Mouse (Mus musculus) liver, embryonic 15.5 days (tissue): Measurements from ENCODE around the gene Pusl1. TPM values are rescaled to one million over a fixed set of nuclear protein-coding genes. Genes with fewer than 3 reads are reported as not detected.

ENCODE experiments used
- ATAC-seq: fragments of 200-750 bp; cut with Nextera tagmentation; 2 replicates; pipeline ENCODE4 v1.8.0; 2017; ENCODE audit warnings: moderate number of reproducible peaks, mild to moderate bottlenecking, moderate library complexity; ENCODE audit not compliant: insufficient read depth
- H3K27ac ChIP-seq: fragments of 300-500 bp; sonication (generic); replicated peaks from 2 replicates; pipeline ENCODE4 v1.5.1; 2015; ENCODE audit warnings: mild to moderate bottlenecking, inconsistent platforms
- H3K27me3 ChIP-seq: fragments of 300-500 bp; sonication (generic); 2 replicates; pipeline ENCODE4 v1.6.1; 2015; ENCODE audit warnings: mild to moderate bottlenecking, inconsistent platforms
- H3K36me3 ChIP-seq: fragments of 300-500 bp; sonication (generic); replicated peaks from 2 replicates; pipeline ENCODE4 v1.6.1; 2015; ENCODE audit warnings: moderate library complexity, mild to moderate bottlenecking, inconsistent platforms
- H3K4me1 ChIP-seq: fragments of 300-500 bp; sonication (generic); replicated peaks from 2 replicates; pipeline ENCODE4 v1.6.1; 2015; ENCODE audit warnings: inconsistent platforms
- H3K4me2 ChIP-seq: fragments of 300-500 bp; sonication (generic); 2 replicates; pipeline ENCODE4 v1.6.1; 2015; ENCODE audit warnings: moderate library complexity, mild to moderate bottlenecking, inconsistent platforms
- H3K4me3 ChIP-seq: fragments of 300-500 bp; sonication (generic); replicated peaks from 2 replicates; pipeline ENCODE4 v1.5.1; 2015; ENCODE audit warnings: mild to moderate bottlenecking, inconsistent platforms
- H3K9ac ChIP-seq: fragments of 300-500 bp; sonication (generic); 2 replicates; pipeline ENCODE4 v1.6.1; 2015; ENCODE audit warnings: moderate library complexity, mild to moderate bottlenecking, inconsistent platforms
- H3K9me3 ChIP-seq: fragments of 300-500 bp; sonication (generic); replicated peaks from 2 replicates; pipeline ENCODE4 v1.6.1; 2016; ENCODE audit warnings: inconsistent platforms
- WGBS: fragments of 180-500 bp; shearing (Covaris S2); methylation state at CpG from one replicate; pipeline ENCODE4 v1.1.7; 2015; ENCODE audit warnings: mixed read lengths; ENCODE audit not compliant: insufficient replicate concordance; 5-methylcytosine and 5-hydroxymethylcytosine counted together
- microRNA-seq: library from miRNA; unstranded; fragments of <30 nt; microRNA quantifications from one replicate; pipeline ENCODE4, GENCODE M21; 2016
- polyA plus RNA-seq: library from polyadenylated mRNA; unstranded; fragments of >200 nt; fragmentation: Nextera tagmentation; extraction: Ambion mirVana; gene quantifications from 2 replicates; pipeline ENCODE4 v1.2.1, GENCODE M21; 2015

Gene Pusl1
- polyA plus RNA-seq, 1 experiment from 2014 or later = 14.3 TPM

DNA sequence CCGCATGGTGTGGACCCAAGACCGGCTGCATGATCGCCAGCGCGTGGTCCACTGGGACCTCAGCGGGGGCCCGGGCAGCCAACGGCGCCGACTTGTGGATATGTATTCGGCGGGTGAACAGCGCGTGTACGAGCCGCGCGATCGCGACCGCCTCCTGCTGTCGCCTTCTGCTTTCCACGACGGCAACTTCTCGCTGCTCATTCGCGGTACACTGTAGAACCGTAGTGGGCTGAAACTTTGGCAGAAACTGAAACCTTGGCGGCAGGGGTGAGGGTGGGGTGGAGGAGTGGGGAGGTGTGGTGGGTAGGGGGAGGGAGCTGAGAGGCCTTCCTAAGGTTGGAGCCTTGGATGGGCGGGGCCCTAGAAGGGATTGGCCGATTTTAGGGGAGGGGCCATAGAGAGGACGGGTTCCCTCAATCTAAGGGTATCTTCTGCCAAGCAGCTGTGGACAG, 50.6 kb downstream of the Pusl1 start:
- H3K4me1 ChIP-seq = peaks cover 37% of the 10 kb centered on the region
- H3K4me3 ChIP-seq = peak overlapping the region; percentile 60
- no peak overlapping the region for H3K27ac ChIP-seq
- H3K9ac ChIP-seq = peak overlapping the region; percentile 57
- H3K4me2 ChIP-seq = peak overlapping the region; percentile 87
- under 1% methylated on average over 32 of the region's 32 CpGs for WGBS
- ATAC-seq = peak; percentile 68
- peaks cover 40% of the 10 kb centered on the region for H3K27me3 ChIP-seq
- H3K36me3 ChIP-seq = no peaks in the 10 kb centered on the region
- no peaks in the 10 kb centered on the region for H3K9me3 ChIP-seq

DNA sequence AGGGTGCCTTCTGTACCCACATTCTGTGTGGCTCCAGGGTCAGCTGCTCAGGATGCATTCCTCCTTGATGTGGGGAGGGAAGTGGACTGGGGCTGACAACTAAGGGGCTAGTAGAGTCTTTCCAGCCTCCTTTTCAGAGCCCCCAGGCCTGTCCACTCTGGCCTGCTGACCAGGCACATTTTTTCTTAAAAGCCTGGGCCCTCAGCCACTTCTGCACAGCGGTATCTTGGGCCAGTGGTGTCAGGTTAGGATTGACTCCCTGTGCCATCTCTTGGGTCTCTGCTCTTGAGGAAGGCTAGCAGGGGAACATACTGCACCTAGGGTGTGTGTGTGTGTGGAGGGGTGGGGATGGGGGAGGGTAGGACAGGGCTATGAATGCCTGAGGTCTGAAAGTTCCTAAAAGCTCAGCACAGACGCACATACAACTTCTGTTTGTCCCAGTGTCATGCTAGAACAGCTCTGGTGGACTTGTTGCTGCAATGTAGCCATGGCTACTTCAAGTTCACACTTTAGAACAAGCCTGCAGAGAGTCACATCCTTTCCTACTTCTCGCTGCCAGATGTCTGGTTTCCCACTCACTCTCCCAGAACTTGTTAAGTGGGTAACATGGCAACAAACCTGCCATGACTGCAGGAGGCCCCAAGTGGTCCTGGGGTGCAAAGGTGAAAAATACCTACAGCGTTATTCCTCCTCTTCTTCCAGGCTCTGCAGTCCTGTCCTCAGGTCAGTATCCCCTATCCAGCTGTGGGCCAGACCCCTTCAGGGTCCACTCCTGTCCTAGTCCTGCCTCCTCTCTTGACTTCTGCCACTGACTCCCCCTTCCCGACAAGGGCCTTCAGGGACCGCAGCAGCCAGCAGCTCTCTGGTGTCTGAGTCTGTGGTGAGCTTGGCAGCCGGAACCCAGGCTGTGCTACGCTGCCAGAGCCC, 51.2 kb downstream of the Pusl1 start:
- H3K4me1 ChIP-seq = peaks cover 34% of the 10 kb centered on the region
- H3K36me3 ChIP-seq = no peaks in the 10 kb centered on the region
- 26% methylated on average over 8 of the region's 8 CpGs for whole genome bisulfite sequencing
- H3K9me3 ChIP-seq = no peaks in the 10 kb centered on the region
- H3K4me2 ChIP-seq = peak overlapping the region; percentile 87
- peak overlapping the region; percentile 60 for H3K4me3 ChIP-seq
- peak overlapping the region; percentile 57 for H3K9ac ChIP-seq
- H3K27me3 ChIP-seq = peaks cover 40% of the 10 kb centered on the region
- H3K27ac ChIP-seq = no peak overlapping the region; the same call in 1 of the 2 replicates
- ATAC-seq = no peak

DNA sequence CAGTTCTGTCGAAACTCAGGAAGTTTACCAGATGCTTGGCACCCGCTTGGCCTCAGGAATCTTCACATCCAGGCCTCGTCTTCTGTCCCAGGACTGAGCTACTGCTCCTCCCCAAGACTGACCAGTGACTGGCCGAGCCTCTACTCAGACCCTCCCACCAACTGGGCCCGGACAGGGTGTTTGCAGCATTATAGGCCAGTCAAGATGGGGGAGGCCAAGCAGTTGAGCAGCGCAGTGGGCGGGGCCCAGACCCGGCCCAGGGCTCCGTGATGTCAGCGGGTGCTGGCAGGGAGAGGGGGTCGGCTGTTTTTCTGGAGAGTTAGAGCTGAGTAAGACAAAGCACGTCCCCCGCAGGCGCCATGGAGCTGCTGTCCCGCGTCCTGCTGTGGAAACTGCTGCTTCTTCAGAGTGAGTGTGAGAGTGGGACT, 52.1 kb downstream of the Pusl1 start, which contains the start of gene Mxra8:
Mxra8 (plus strand) TSS at position 198 of the 428 bp plus-strand sequence.
- WGBS = 28% methylated on average over 16 of the region's 16 CpGs
- H3K36me3 ChIP-seq = no peaks in the 10 kb centered on the region
- peak within 1 kb of the TSS; percentile 60 for H3K4me3 ChIP-seq
- no peaks in the 10 kb centered on the region for H3K9me3 ChIP-seq
- peak within 1 kb of the TSS; percentile 87 for H3K4me2 ChIP-seq
- peak; percentile 32 for ATAC-seq
- H3K9ac ChIP-seq = 0 out of 2 replicates have a peak within 1 kb of the TSS, but pooled peaks have one; percentile 57
- peaks cover 40% of the 10 kb centered on the region for H3K27me3 ChIP-seq
- H3K27ac ChIP-seq = peak within 1 kb of the TSS; percentile 33
- H3K4me1 ChIP-seq = peaks cover 34% of the 10 kb centered on the region

DNA sequence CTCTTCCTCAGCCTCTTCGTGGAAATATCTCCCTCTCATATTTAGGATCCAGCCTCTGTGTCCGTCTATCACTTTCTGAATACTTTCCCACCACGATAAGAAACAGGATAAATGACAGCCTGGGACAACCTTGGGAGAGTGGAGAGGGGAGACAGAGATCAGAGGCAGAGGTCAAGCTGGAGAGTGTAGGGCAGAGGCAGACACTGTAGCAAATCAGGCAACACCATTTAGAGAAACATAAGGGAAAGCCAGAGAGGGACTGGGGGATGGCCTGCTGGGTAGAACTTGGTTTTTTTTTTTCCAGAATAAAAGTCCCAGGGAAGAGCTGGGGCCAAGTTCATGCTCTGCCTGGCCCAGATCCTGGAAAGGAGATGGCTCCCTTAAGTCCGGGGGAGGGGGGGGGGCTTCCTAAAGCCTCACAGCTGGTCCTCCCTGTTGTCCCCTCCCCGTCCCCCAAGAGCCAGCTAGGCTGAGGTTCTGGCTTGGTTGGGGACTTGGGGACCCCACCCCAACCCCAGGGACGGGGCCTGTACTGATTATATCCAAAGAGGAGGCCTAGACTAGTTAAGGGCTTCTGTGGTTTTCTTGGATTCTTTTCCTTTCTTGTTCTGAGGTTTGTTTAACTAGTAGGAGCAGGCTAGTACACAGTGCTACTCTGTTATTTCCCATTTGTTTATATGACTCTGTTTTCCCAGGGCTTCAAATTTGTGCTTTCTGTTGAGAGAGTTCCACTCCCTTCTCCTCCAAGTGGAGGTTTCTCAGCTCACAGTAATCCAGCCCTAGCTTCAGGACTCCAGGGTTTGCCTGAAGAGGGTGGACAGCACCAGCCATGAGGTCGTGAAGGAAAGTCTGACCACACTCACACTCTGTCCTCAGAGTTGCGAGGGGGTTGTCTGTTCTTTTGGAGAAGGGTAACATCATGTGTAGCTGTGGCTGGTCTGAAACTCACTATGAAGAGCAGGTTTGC, 53.1 kb downstream of the Pusl1 start:
- no peak for ATAC-seq
- peaks cover 40% of the 10 kb centered on the region for H3K27me3 ChIP-seq
- peaks cover 43% of the 10 kb centered on the region for H3K4me1 ChIP-seq
- H3K4me2 ChIP-seq = no peak overlapping the region
- no peaks in the 10 kb centered on the region for H3K36me3 ChIP-seq
- no peak overlapping the region for H3K4me3 ChIP-seq
- 47% methylated on average over 8 of the region's 8 CpGs for whole genome bisulfite sequencing
- H3K9me3 ChIP-seq = no peaks in the 10 kb centered on the region
- H3K27ac ChIP-seq = peak overlapping the region; percentile 33; the same call in 1 of the 2 replicates
- H3K9ac ChIP-seq = no peak overlapping the region

Small RNA genes lying within 50 kb of the gene (microRNA-seq; reads per million reads assigned to microRNA genes)
- not detected for gene Gm22991

Other genes with a start within 250 kb of the Pusl1 start
- gene Gm10563, start 246.4 kb downstream of the Pusl1 start, polyA plus RNA-seq = not detected in 2 replicates
- gene Mmp23, start 238.4 kb downstream of the Pusl1 start, polyA plus RNA-seq = 4.9 TPM in 2 replicates
- 3.8 and 5.2 TPM in 2 replicates for gene Mib2, start 222.6 kb downstream of the Pusl1 start, polyA plus RNA-seq
- 0.24 and 0.48 TPM in 2 replicates for gene Fndc10, start 197.4 kb downstream of the Pusl1 start, polyA plus RNA-seq
- 52.0 and 52.4 TPM in 2 replicates for gene Ssu72, start 187.0 kb downstream of the Pusl1 start, polyA plus RNA-seq
- 0.08 and 0.10 TPM in 2 replicates for gene Tmem240, start 157.0 kb downstream of the Pusl1 start, polyA plus RNA-seq
- 47.9 and 56.5 TPM in 2 replicates for gene Atad3a, start 130.7 kb downstream of the Pusl1 start, polyA plus RNA-seq
- gene Vwa1, start 117.1 kb downstream of the Pusl1 start, polyA plus RNA-seq = 0.33 and 0.54 TPM in 2 replicates
- gene Tmem88b, start 105.9 kb downstream of the Pusl1 start, polyA plus RNA-seq = 0.13 and 0.22 TPM in 2 replicates
- 0.07 TPM in 1 of 2 replicates, not detected in the other for gene Ankrd65, start 101.3 kb downstream of the Pusl1 start, polyA plus RNA-seq
- 135 and 141 TPM in 2 replicates for gene Mrpl20, start 88.9 kb downstream of the Pusl1 start, polyA plus RNA-seq
- 65.6 and 77.1 TPM in 2 replicates for gene Ccnl2, start 79.3 kb downstream of the Pusl1 start, polyA plus RNA-seq
- gene Aurkaip1, start 60.5 kb downstream of the Pusl1 start, polyA plus RNA-seq = 94.0 and 108 TPM in 2 replicates
- 7.7 and 9.9 TPM in 2 replicates for gene Mxra8, start 52.1 kb downstream of the Pusl1 start, polyA plus RNA-seq
- 5.0 and 6.9 TPM in 2 replicates for gene Dvl1, start 44.4 kb downstream of the Pusl1 start, polyA plus RNA-seq
- 0.08 and 0.15 TPM in 2 replicates for gene Tas1r3, start 28.4 kb downstream of the Pusl1 start, polyA plus RNA-seq
- 7.5 and 8.9 TPM in 2 replicates for gene Cptp, start 22.3 kb downstream of the Pusl1 start, polyA plus RNA-seq
- gene Ints11, start 22.2 kb downstream of the Pusl1 start, polyA plus RNA-seq = 34.3 and 37.6 TPM in 2 replicates
- 6.5 and 8.5 TPM in 2 replicates for gene Acap3, start within 50 bp of the Pusl1 start, polyA plus RNA-seq
- 50.2 and 51.2 TPM in 2 replicates for gene Ube2j2, start 52.0 kb upstream of the Pusl1 start, polyA plus RNA-seq
- 76.3 and 81.9 TPM in 2 replicates for gene C1qtnf12, start 70.5 kb upstream of the Pusl1 start, polyA plus RNA-seq
- 4.4 and 4.6 TPM in 2 replicates for gene B3galt6, start 100.9 kb upstream of the Pusl1 start, polyA plus RNA-seq
- 77.0 and 81.4 TPM in 2 replicates for gene Sdf4, start 101.1 kb upstream of the Pusl1 start, polyA plus RNA-seq
- gene Tnfrsf4, start 122.1 kb upstream of the Pusl1 start, polyA plus RNA-seq = 0.23 and 0.51 TPM in 2 replicates
- gene Tnfrsf18, start 134.4 kb upstream of the Pusl1 start, polyA plus RNA-seq = 0.66 and 0.73 TPM in 2 replicates
- 0.22 and 0.58 TPM in 2 replicates for gene Ttll10, start 167.6 kb upstream of the Pusl1 start, polyA plus RNA-seq
- 10.5 and 12.3 TPM in 2 replicates for gene 9430015G10Rik, start 218.2 kb upstream of the Pusl1 start, polyA plus RNA-seq
- gene Rnf223, start 238.7 kb upstream of the Pusl1 start, polyA plus RNA-seq = 0.08 and 0.18 TPM in 2 replicates